Mouse (Mus musculus): ENCODE results near the gene Nlrx1.

DNA sequence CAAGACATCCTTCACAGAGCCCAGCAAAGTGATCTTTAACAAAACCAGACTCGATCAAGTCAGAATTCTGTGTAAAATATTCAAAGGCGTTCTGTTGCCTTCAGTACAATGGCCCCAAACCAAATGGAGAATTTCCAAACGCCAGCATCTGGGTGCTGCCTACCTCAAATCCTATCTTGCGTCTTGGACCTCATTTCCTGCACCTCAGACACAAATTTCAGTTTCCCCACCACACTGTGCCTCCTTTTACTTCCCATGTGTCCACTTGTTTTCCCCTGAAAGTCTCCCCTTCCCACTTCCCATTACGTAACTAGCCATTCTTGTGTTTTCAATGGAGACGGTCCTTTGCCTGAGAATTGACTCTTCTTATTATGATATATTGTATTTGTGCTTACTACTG is 38.1 kb upstream of the Nlrx1 start:
- TF ChIP-seq CTCF (IDR thresholded peaks at IDR 0.05; ENCODE audit: extremely low read depth, insufficient read depth, insufficient read length, insufficient replicate concordance) (no peak), POLR2A (IDR thresholded peaks at IDR 0.05; ENCODE audit: low read depth, low read length) (no peak)

Measured in spleen, adult 2 months (tissue).